Mouse (Mus musculus): ENCODE data around the gene Qtrt2. TPM values are rescaled to one million over a fixed set of nuclear protein-coding genes. Genes with fewer than 3 reads are reported as not detected.

Gene Qtrt2
- polyA plus RNA-seq, 1 experiment from 2014 or later: 36.6 TPM

- no peaks in the 10 kb centered on the region for H3K36me3 ChIP-seq
- no peak overlapping the region for H3K27ac ChIP-seq
- no peak overlapping the region for H3K4me2 ChIP-seq
- H3K4me1 ChIP-seq: no peaks in the 10 kb centered on the region
- H3K9me3 ChIP-seq: no peaks in the 10 kb centered on the region
- no peak for ATAC-seq (ENCODE audit: insufficient number of reproducible peaks, insufficient read depth, low FRiP score, low TSS enrichment, low read depth)
- 78% methylated on average over 4 of the region's 4 CpGs for WGBS
- H3K9ac ChIP-seq: no peak overlapping the region
- H3K4me3 ChIP-seq: no peak overlapping the region
- H3K27me3 ChIP-seq: no peaks in the 10 kb centered on the region
These were observed 25.0 kb upstream of the Qtrt2 start for GRCm38 (mm10) chr16:43951591-43951990.

- H3K4me2 ChIP-seq: no peak overlapping the region
- no peaks in the 10 kb centered on the region for H3K9me3 ChIP-seq
- H3K36me3 ChIP-seq: no peaks in the 10 kb centered on the region
- 60% methylated on average over 3 of the region's 3 CpGs for WGBS
- H3K9ac ChIP-seq: no peak overlapping the region
- H3K4me3 ChIP-seq: no peak overlapping the region
- H3K27ac ChIP-seq: no peak overlapping the region
- no peak for ATAC-seq (ENCODE audit: insufficient number of reproducible peaks, insufficient read depth, low FRiP score, low TSS enrichment, low read depth)
- H3K27me3 ChIP-seq: no peaks in the 10 kb centered on the region
- 0 out of 2 replicates have a peak, but pooled peaks cover 6% of the 10 kb centered on the region for H3K4me1 ChIP-seq
These were observed 19.3 kb upstream of the Qtrt2 start for GRCm38 (mm10) chr16:43945869-43946268.

- no peak overlapping the region for H3K27ac ChIP-seq
- no peak overlapping the region for H3K9ac ChIP-seq
- 0 out of 2 replicates have a peak, but pooled peaks cover 6% of the 10 kb centered on the region for H3K4me1 ChIP-seq
- no peaks in the 10 kb centered on the region for H3K27me3 ChIP-seq
- no peak for ATAC-seq (ENCODE audit: insufficient number of reproducible peaks, insufficient read depth, low FRiP score, low TSS enrichment, low read depth)
- H3K4me2 ChIP-seq: no peak overlapping the region
- no peaks in the 10 kb centered on the region for H3K9me3 ChIP-seq
- H3K4me3 ChIP-seq: no peak overlapping the region
- no peaks in the 10 kb centered on the region for H3K36me3 ChIP-seq
- 88% methylated on average over 3 of the region's 3 CpGs for WGBS
These were observed 18.7 kb upstream of the Qtrt2 start for GRCm38 (mm10) chr16:43945351-43945750.

GRCm38 (mm10) chr16:43940846-43941245 is 14.2 kb upstream of the Qtrt2 start:
- no peak overlapping the region for H3K9ac ChIP-seq
- H3K27me3 ChIP-seq: no peaks in the 10 kb centered on the region
- WGBS: 91% methylated on average over 4 of the region's 4 CpGs
- 0 out of 2 replicates have a peak, but pooled peaks cover 6% of the 10 kb centered on the region for H3K4me1 ChIP-seq
- H3K27ac ChIP-seq: no peak overlapping the region
- no peak overlapping the region for H3K4me3 ChIP-seq
- H3K9me3 ChIP-seq: no peaks in the 10 kb centered on the region
- ATAC-seq (ENCODE audit: insufficient number of reproducible peaks, insufficient read depth, low FRiP score, low TSS enrichment, low read depth): no peak
- H3K36me3 ChIP-seq: no peaks in the 10 kb centered on the region
- H3K4me2 ChIP-seq: no peak overlapping the region

GRCm38 (mm10) chr16:43935892-43936291 is 9.3 kb upstream of the Qtrt2 start:
- H3K9ac ChIP-seq: no peak overlapping the region
- no peaks in the 10 kb centered on the region for H3K4me1 ChIP-seq
- no peaks in the 10 kb centered on the region for H3K9me3 ChIP-seq
- no peak overlapping the region for H3K27ac ChIP-seq
- WGBS: 71% methylated on average over 3 of the region's 3 CpGs
- H3K36me3 ChIP-seq: no peaks in the 10 kb centered on the region
- no peak overlapping the region for H3K4me3 ChIP-seq
- no peaks in the 10 kb centered on the region for H3K27me3 ChIP-seq
- H3K4me2 ChIP-seq: no peak overlapping the region
- no peak for ATAC-seq (ENCODE audit: insufficient number of reproducible peaks, insufficient read depth, low FRiP score, low TSS enrichment, low read depth)

- Histone ChIP-seq H3K27me3 (no peaks in the 10 kb centered on the region), H3K4me1 (no peaks in the 10 kb centered on the region), H3K27ac (no peak overlapping the region), H3K4me2 (no peak overlapping the region), H3K9me3 (no peaks in the 10 kb centered on the region), H3K9ac (no peak overlapping the region), H3K36me3 (no peaks in the 10 kb centered on the region), H3K4me3 (no peak overlapping the region)
- ATAC-seq (ENCODE audit: insufficient number of reproducible peaks, insufficient read depth, low FRiP score, low TSS enrichment, low read depth): no peak
- whole genome bisulfite sequencing: 63% methylated on average over 3 of the region's 3 CpGs
These were observed 8.8 kb upstream of the Qtrt2 start for GRCm38 (mm10) chr16:43935367-43935766.

GRCm38 (mm10) chr16:43934856-43935255 is 8.2 kb upstream of the Qtrt2 start:
- 79% methylated on average over 8 of the region's 8 CpGs for WGBS
- H3K27ac ChIP-seq: no peak overlapping the region
- no peak overlapping the region for H3K9ac ChIP-seq
- H3K9me3 ChIP-seq: no peaks in the 10 kb centered on the region
- H3K27me3 ChIP-seq: no peaks in the 10 kb centered on the region
- no peak overlapping the region for H3K4me2 ChIP-seq
- H3K4me1 ChIP-seq: no peaks in the 10 kb centered on the region
- no peak; the same call in 1 of the 2 replicates for ATAC-seq (ENCODE audit: insufficient number of reproducible peaks, insufficient read depth, low FRiP score, low TSS enrichment, low read depth)
- no peaks in the 10 kb centered on the region for H3K36me3 ChIP-seq
- H3K4me3 ChIP-seq: no peak overlapping the region

- H3K9me3 ChIP-seq: no peaks in the 10 kb centered on the region
- ATAC-seq (ENCODE audit: insufficient number of reproducible peaks, insufficient read depth, low FRiP score, low TSS enrichment, low read depth): no peak
- H3K4me1 ChIP-seq: no peaks in the 10 kb centered on the region
- no peak overlapping the region; the same call in 1 of the 2 replicates for H3K27ac ChIP-seq
- no peak overlapping the region for H3K4me3 ChIP-seq
- H3K9ac ChIP-seq: no peak overlapping the region
- no peak overlapping the region for H3K4me2 ChIP-seq
- H3K27me3 ChIP-seq: no peaks in the 10 kb centered on the region
- no peaks in the 10 kb centered on the region for H3K36me3 ChIP-seq
- WGBS: 87% methylated on average over 6 of the region's 6 CpGs
These were observed 6.4 kb upstream of the Qtrt2 start for GRCm38 (mm10) chr16:43933041-43933440.

GRCm38 (mm10) chr16:43932319-43932718 is 5.7 kb upstream of the Qtrt2 start:
- Histone ChIP-seq H3K9me3 (no peaks in the 10 kb centered on the region), H3K9ac (no peak overlapping the region), H3K27ac (no peak overlapping the region), H3K27me3 (no peaks in the 10 kb centered on the region), H3K4me3 (no peak overlapping the region), H3K36me3 (no peaks in the 10 kb centered on the region), H3K4me2 (no peak overlapping the region), H3K4me1 (no peaks in the 10 kb centered on the region)
- ATAC-seq (ENCODE audit: insufficient number of reproducible peaks, insufficient read depth, low FRiP score, low TSS enrichment, low read depth): no peak
- WGBS: 84% methylated on average over 7 of the region's 7 CpGs

GRCm38 (mm10) chr16:43931502-43931901 is 4.9 kb upstream of the Qtrt2 start:
- H3K4me2 ChIP-seq: no peak overlapping the region
- H3K9ac ChIP-seq: no peak overlapping the region
- H3K4me3 ChIP-seq: no peak overlapping the region
- H3K4me1 ChIP-seq: no peaks in the 10 kb centered on the region
- ATAC-seq (ENCODE audit: insufficient number of reproducible peaks, insufficient read depth, low FRiP score, low TSS enrichment, low read depth): no peak
- H3K27me3 ChIP-seq: no peaks in the 10 kb centered on the region
- no peaks in the 10 kb centered on the region for H3K9me3 ChIP-seq
- H3K36me3 ChIP-seq: no peaks in the 10 kb centered on the region
- 89% methylated on average over 3 of the region's 3 CpGs for WGBS
- no peak overlapping the region for H3K27ac ChIP-seq

- Histone ChIP-seq H3K27ac (no peak overlapping the region), H3K4me1 (no peaks in the 10 kb centered on the region), H3K4me3 (no peak overlapping the region), H3K9me3 (no peaks in the 10 kb centered on the region), H3K27me3 (no peaks in the 10 kb centered on the region), H3K9ac (no peak overlapping the region), H3K36me3 (no peaks in the 10 kb centered on the region), H3K4me2 (no peak overlapping the region)
- ATAC-seq (ENCODE audit: insufficient number of reproducible peaks, insufficient read depth, low FRiP score, low TSS enrichment, low read depth): no peak
These were observed 4.0 kb upstream of the Qtrt2 start for GRCm38 (mm10) chr16:43930577-43930976.

- ATAC-seq (ENCODE audit: insufficient number of reproducible peaks, insufficient read depth, low FRiP score, low TSS enrichment, low read depth): no peak
- H3K27ac ChIP-seq: no peak overlapping the region
These were observed 763 bp downstream of the Qtrt2 start for GRCm38 (mm10) chr16:43925846-43926245.

More at GRCm38 (mm10) chr16:43925846-43926245, 763 bp downstream of the Qtrt2 start:
- 85% methylated on average over 1 of the region's 1 CpGs for WGBS
- no peak overlapping the region for H3K4me2 ChIP-seq
- no peak overlapping the region for H3K9ac ChIP-seq
- H3K9me3 ChIP-seq: no peaks in the 10 kb centered on the region
- no peak overlapping the region for H3K4me3 ChIP-seq
- H3K36me3 ChIP-seq: no peaks in the 10 kb centered on the region
- H3K4me1 ChIP-seq: no peaks in the 10 kb centered on the region
- H3K27me3 ChIP-seq: no peaks in the 10 kb centered on the region
